Mouse (Mus musculus) bone marrow, adult 2 months (tissue): ENCODE measurements at regions not wholly inside any gene's neighbourhood (a gene's known extent, or its start where the extent isn't known, plus 50 kb on each side); places are given as distances from the start of the nearest gene placed in this dataset.

ENCODE experiments used
- CTCF ChIP-seq: fragments of 200-500 bp; IDR thresholded peaks from 2 replicates; pipeline ENCODE4 v1.5.1; 2011; ENCODE audit warnings: low read length, control low read depth; ENCODE audit not compliant: control insufficient read depth, insufficient read depth
- POLR2A ChIP-seq: fragments of 200-500 bp; IDR thresholded peaks from 2 replicates; pipeline ENCODE4 v1.6.1; 2011; ENCODE audit warnings: low read depth, mild to moderate bottlenecking, control low read depth, low read length, borderline replicate concordance; ENCODE audit not compliant: control insufficient read depth

DNA sequence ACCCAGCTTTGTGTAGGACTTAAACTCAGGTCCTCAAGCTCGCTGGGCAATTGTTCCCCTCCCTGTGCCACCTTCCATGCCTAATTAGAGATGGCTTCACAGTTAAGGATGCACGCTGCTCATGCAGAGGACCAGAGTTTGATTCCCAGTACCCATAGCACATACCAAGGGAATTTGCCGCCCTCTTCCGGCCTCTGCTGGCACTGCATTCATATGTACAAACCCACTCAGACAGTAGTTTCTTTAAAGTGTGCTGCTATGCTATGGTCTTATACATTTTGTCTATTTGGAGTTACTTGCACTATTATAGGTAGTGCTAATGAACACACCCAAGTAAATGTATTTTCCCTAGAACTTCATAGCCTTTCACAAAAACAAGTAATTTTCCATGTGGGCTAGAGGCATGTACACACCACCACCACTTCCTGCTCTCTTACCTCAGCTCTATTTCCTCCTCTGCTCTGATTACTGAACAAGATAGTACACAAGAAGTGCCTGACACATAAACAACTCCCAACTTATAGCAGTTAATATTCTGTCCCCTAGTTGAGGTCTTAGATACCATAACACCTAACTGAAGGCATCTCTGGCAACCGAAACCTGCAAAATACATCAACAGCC is 57.4 kb upstream of the Clint1 start:
- peak; percentile 46; the same call in 1 of the 2 replicates for TF ChIP-seq CTCF
- no peak for TF ChIP-seq POLR2A
